12 mouse cellular contexts compared by ENCODE assay signal in genomic region chr11:102582736-102583135, GRCm38 (mm10). TPM values are rescaled to one million over a fixed set of nuclear protein-coding genes. Genes with fewer than 3 reads are reported as not detected.
DNase-seq lines count a peak whose midpoint lies in the region; ATAC-seq and TF ChIP-seq lines count a peak whose summit lies in the region.
"Had no signal": no experiment of that assay in that cellular context is flagged by ENCODE, and none has a peak within 500 bp of the region (broad histone marks: within the 10 kb centered on the region; RNA-seq: fewer than 3 reads in every experiment).

No protein-coding gene starts in this region.

- no peak for TF ChIP-seq POLR2A in limb, embryonic 14.5 days (IDR thresholded peaks at IDR 0.05; ENCODE audit: borderline replicate concordance, extremely low read depth, insufficient read depth, insufficient read length)

- no peak overlapping the region for H3K4me3 ChIP-seq in heart, embryonic 12.5 days
- no peak overlapping the region for H3K4me3 ChIP-seq in lung, embryonic 15.5 days
- H3K4me3 ChIP-seq in embryonic facial prominence, embryonic 10.5 days, result peak overlapping the region; percentile 13; the same call in 1 of the 2 replicates
- H3K4me3 ChIP-seq in limb, embryonic 14.5 days (replicated peaks; ENCODE audit: low read length), result no peak overlapping the region

- no peak for ATAC-seq in heart, embryonic 12.5 days (ENCODE audit: insufficient number of reproducible peaks, low FRiP score)
- no peak for ATAC-seq in lung, embryonic 15.5 days (ENCODE audit: borderline replicate concordance, extremely low read depth, low FRiP score, low TSS enrichment)
- ATAC-seq in limb, embryonic 14.5 days (ENCODE audit: low FRiP score, low read depth), result no peak
- ATAC-seq: hindbrain, postnatal 0 days had no signal

- H3K4me1 ChIP-seq in heart, embryonic 12.5 days (replicated peaks), result peaks cover 43% of the 10 kb centered on the region
- peaks cover 48% of the 10 kb centered on the region for H3K4me1 ChIP-seq in lung, embryonic 15.5 days
- H3K4me1 ChIP-seq in embryonic facial prominence, embryonic 10.5 days, result peaks cover 53% of the 10 kb centered on the region
- peaks cover 40% of the 10 kb centered on the region for H3K4me1 ChIP-seq in limb, embryonic 14.5 days (ENCODE audit: control insufficient read depth, insufficient read depth, low read length)

- peaks cover 10% of the 10 kb centered on the region; the same call in 1 of the 2 replicates for H3K9me3 ChIP-seq in heart, embryonic 12.5 days (replicated peaks)
- H3K9me3 ChIP-seq in lung, embryonic 15.5 days, result no peaks in the 10 kb centered on the region
- peaks cover 3% of the 10 kb centered on the region for H3K9me3 ChIP-seq in embryonic facial prominence, embryonic 10.5 days
- H3K9me3 ChIP-seq in limb, embryonic 14.5 days (ENCODE audit: control insufficient read depth, low read length), result peaks cover 4% of the 10 kb centered on the region; the same call in 1 of the 2 replicates

- DNase-seq in heart, postnatal 4 days, result no peak
- DNase-seq in lung, postnatal 10 days, result no peak
- DNase-seq in embryonic facial prominence, embryonic 10.5 days (ENCODE audit: low spot score), result no peak
- DNase-seq in limb, embryonic 14.5 days (ENCODE audit: low spot score), result no peak
- DNase-seq in spleen, postnatal 36 days (ENCODE audit: low spot score in 2 of 2), result no peak
- no peak for DNase-seq in gastrocnemius, postnatal 14 days
- DNase-seq: cerebellum, postnatal 25 days; right cerebral cortex, adult 18-20 months had no signal

- H3K27ac ChIP-seq in heart, embryonic 12.5 days (ENCODE audit: poor library complexity, severe bottlenecking), result peak overlapping the region; percentile 78
- peak overlapping the region; percentile 87 for H3K27ac ChIP-seq in lung, embryonic 15.5 days
- peak overlapping the region; percentile 76 for H3K27ac ChIP-seq in embryonic facial prominence, embryonic 10.5 days (replicated peaks)
- peak overlapping the region; percentile 78 for H3K27ac ChIP-seq in limb, embryonic 14.5 days (replicated peaks; ENCODE audit: low read depth, low read length)

- 15% methylated on average over 5 of the region's 5 CpGs for WGBS in heart, embryonic 12.5 days
- WGBS in lung, embryonic 15.5 days, result 22% methylated on average over 5 of the region's 5 CpGs
- WGBS in embryonic facial prominence, embryonic 10.5 days, result 9% methylated on average over 5 of the region's 5 CpGs
- WGBS in limb, embryonic 14.5 days, result 20% methylated on average over 5 of the region's 5 CpGs

- peak overlapping the region; percentile 20; the same call in 1 of the 2 replicates for H3K9ac ChIP-seq in heart, embryonic 12.5 days
- no peak overlapping the region for H3K9ac ChIP-seq in lung, embryonic 15.5 days
- H3K9ac ChIP-seq in limb, embryonic 14.5 days (ENCODE audit: low read depth, low read length, severe bottlenecking), result no peak overlapping the region; the same call in 1 of the 2 replicates

- intact Hi-C loops in gastrocnemius, postnatal 14 days (cut with DNase I; ENCODE audit: low total_unique reads), result no loop called here

- H3K4me2 ChIP-seq in heart, embryonic 12.5 days, result peak overlapping the region; percentile 32
- H3K4me2 ChIP-seq in lung, embryonic 15.5 days, result peak overlapping the region; percentile 34
- H3K4me2 ChIP-seq in limb, embryonic 14.5 days (replicated peaks; ENCODE audit: low read depth, low read length, severe bottlenecking), result peak overlapping the region; percentile 37

- H3K27me3 ChIP-seq in heart, embryonic 12.5 days (replicated peaks), result no peaks in the 10 kb centered on the region
- H3K27me3 ChIP-seq in lung, embryonic 15.5 days, result no peaks in the 10 kb centered on the region
- H3K27me3 ChIP-seq in embryonic facial prominence, embryonic 10.5 days (replicated peaks; ENCODE audit: low read depth, poor library complexity, severe bottlenecking), result peaks cover 21% of the 10 kb centered on the region
- H3K27me3 ChIP-seq in limb, embryonic 14.5 days (ENCODE audit: control insufficient read depth, insufficient read depth, low read length), result no peaks in the 10 kb centered on the region

- 0 out of 2 replicates have a peak, but pooled peaks cover 3% of the 10 kb centered on the region for H3K36me3 ChIP-seq in heart, embryonic 12.5 days
- H3K36me3 ChIP-seq in lung, embryonic 15.5 days, result no peaks in the 10 kb centered on the region
- H3K36me3 ChIP-seq in embryonic facial prominence, embryonic 10.5 days (replicated peaks), result no peaks in the 10 kb centered on the region
- H3K36me3 ChIP-seq in limb, embryonic 14.5 days (ENCODE audit: control insufficient read depth, insufficient read depth, low read length), result no peaks in the 10 kb centered on the region

RNA-seq across cellular contexts. Expression of gene Gm11627, which starts 3.5 kb away (rescaled TPM):
- polyA plus RNA-seq in heart, embryonic 12.5 days (2016; fragmentation: Nextera tagmentation; extraction: Ambion mirVana), result 10.9 and 11.6 TPM in 2 replicates
- total RNA-seq in heart, postnatal 4 days (2021), result 1 to 10 TPM; 4.4 to 5.3 TPM
- 16.1 and 20.3 TPM in 2 replicates for polyA plus RNA-seq in lung, embryonic 15.5 days (2015; fragmentation: Nextera tagmentation; extraction: Ambion mirVana)
- polyA plus RNA-seq in embryonic facial prominence, embryonic 10.5 days (2016; fragmentation: Nextera tagmentation; extraction: Ambion mirVana), result 5.3 and 6.2 TPM in 2 replicates
- 5.5 and 7.2 TPM in 2 replicates for polyA plus RNA-seq in limb, embryonic 14.5 days (2012; rRNA removed)
- polyA plus RNA-seq in limb, embryonic 14.5 days (2014; fragmentation: Nextera tagmentation; extraction: Ambion mirVana), result 11.4 and 13.2 TPM in 2 replicates
- total RNA-seq in gastrocnemius, postnatal 14 days (2021), result under 1 TPM; 0.38 to 0.66 TPM
- total RNA-seq: hindbrain, postnatal 0 days; monocyte, adult 5-6 weeks had no signal

RNA-seq across cellular contexts. Expression of gene Fzd2, which starts 21.5 kb away (rescaled TPM):
- 32.0 and 33.8 TPM in 2 replicates for polyA plus RNA-seq in heart, embryonic 12.5 days (2016; fragmentation: Nextera tagmentation; extraction: Ambion mirVana)
- total RNA-seq in heart, postnatal 4 days (2021), result 10 to 100 TPM; 21.9 TPM
- 35.9 and 38.1 TPM in 2 replicates for polyA plus RNA-seq in lung, embryonic 15.5 days (2015; fragmentation: Nextera tagmentation; extraction: Ambion mirVana)
- 45.8 and 49.0 TPM in 2 replicates for polyA plus RNA-seq in embryonic facial prominence, embryonic 10.5 days (2016; fragmentation: Nextera tagmentation; extraction: Ambion mirVana)
- 163 and 258 TPM in 2 replicates for polyA plus RNA-seq in limb, embryonic 14.5 days (2012; rRNA removed)
- polyA plus RNA-seq in limb, embryonic 14.5 days (2014; fragmentation: Nextera tagmentation; extraction: Ambion mirVana), result 65.5 and 70.7 TPM in 2 replicates
- 1 to 10 TPM; 3.6 to 7.3 TPM for total RNA-seq in gastrocnemius, postnatal 14 days (2021)
- total RNA-seq: monocyte, adult 5-6 weeks had no signal

RNA-seq across cellular contexts. Expression of gene Gpatch8, which starts 26.5 kb away (rescaled TPM):
- polyA plus RNA-seq in heart, embryonic 12.5 days (2016; fragmentation: Nextera tagmentation; extraction: Ambion mirVana), result 38.9 and 42.7 TPM in 2 replicates
- 10 to 100 TPM; 29.5 to 29.7 TPM for total RNA-seq in heart, postnatal 4 days (2021)
- 44.6 and 49.7 TPM in 2 replicates for polyA plus RNA-seq in lung, embryonic 15.5 days (2015; fragmentation: Nextera tagmentation; extraction: Ambion mirVana)
- polyA plus RNA-seq in embryonic facial prominence, embryonic 10.5 days (2016; fragmentation: Nextera tagmentation; extraction: Ambion mirVana), result 74.6 and 76.7 TPM in 2 replicates
- 38.2 and 41.1 TPM in 2 replicates for polyA plus RNA-seq in limb, embryonic 14.5 days (2012; rRNA removed)
- 43.0 and 54.7 TPM in 2 replicates for polyA plus RNA-seq in limb, embryonic 14.5 days (2014; fragmentation: Nextera tagmentation; extraction: Ambion mirVana)
- 10 to 100 TPM; 21.1 to 27.7 TPM for total RNA-seq in gastrocnemius, postnatal 14 days (2021)
